Mouse (Mus musculus) ES-E14 (cell line): ENCODE measurements around the gene Trim44.

Source experiments
- HCFC1 ChIP-seq: IDR thresholded peaks from 2 replicates; pipeline ENCODE4 v1.6.1; 2012; ENCODE audit warnings: low read length, inconsistent platforms, borderline replicate concordance; ENCODE audit not compliant: insufficient read depth
- MAFK ChIP-seq: IDR thresholded peaks from 2 replicates; pipeline ENCODE4 v1.6.1; 2014; ENCODE audit warnings: mild to moderate bottlenecking, low read depth, low read length, inconsistent platforms; ENCODE audit not compliant: insufficient read depth
- ZC3H11A ChIP-seq: IDR thresholded peaks from 2 replicates; pipeline ENCODE4 v1.6.1; 2012; ENCODE audit warnings: low read depth, mild to moderate bottlenecking, inconsistent platforms, low read length, borderline replicate concordance
- ZNF384 ChIP-seq: IDR thresholded peaks from 2 replicates; pipeline ENCODE4 v1.6.1; 2012; ENCODE audit warnings: low read depth, low read length, inconsistent platforms

GRCm38 (mm10) chr2:102259139-102259538, 148.5 kb downstream of the Trim44 start:
- TF ChIP-seq ZNF384 (no peak), ZC3H11A (no peak), HCFC1 (no peak), MAFK (no peak)
